Mouse (Mus musculus) olfactory bulb, adult 2 months (tissue): Measurements from ENCODE around the gene Zfp867. TPM values are rescaled to one million over a fixed set of nuclear protein-coding genes. Genes with fewer than 3 reads are reported as not detected.

ENCODE experiments used
- H3K27ac ChIP-seq: fragments of 200-500 bp; 2 replicates; pipeline ENCODE4 v1.5.1; 2012; ENCODE audit warnings: low read depth, low read length; ENCODE audit not compliant: insufficient read depth
- H3K4me1 ChIP-seq: fragments of 200-500 bp; 2 replicates; pipeline ENCODE4 v1.6.1; 2012; ENCODE audit warnings: low read length; ENCODE audit not compliant: control insufficient read depth, insufficient read depth
- H3K4me3 ChIP-seq: fragments of 200-500 bp; 2 replicates; pipeline ENCODE4 v1.5.1; 2012; ENCODE audit warnings: mild to moderate bottlenecking, low read depth, low read length, moderate library complexity; ENCODE audit not compliant: insufficient read depth
- CTCF ChIP-seq: fragments of 200-500 bp; IDR thresholded peaks from 2 replicates; pipeline ENCODE4 v1.5.1; 2012; ENCODE audit warnings: low read depth, mild to moderate bottlenecking, low read length, moderate library complexity; ENCODE audit not compliant: insufficient read depth
- POLR2A ChIP-seq: fragments of 200-500 bp; IDR thresholded peaks from 2 replicates; pipeline ENCODE4 v1.6.1; 2012; ENCODE audit warnings: mild to moderate bottlenecking, low read depth, low read length, moderate library complexity; ENCODE audit not compliant: insufficient read depth
- WGBS: fragments of 180-500 bp; shearing (Covaris S2); methylation state at CpG from one replicate; pipeline ENCODE4 v1.1.7; 2018; 5-methylcytosine and 5-hydroxymethylcytosine counted together
- polyA plus RNA-seq: library from polyadenylated mRNA; stranded (reverse); fragments of >200 nt; gene quantifications from 2 replicates; pipeline ENCODE4 v1.2.4, GENCODE M21; 2012; ENCODE audit warnings: low replicate concordance; ENCODE audit not compliant: missing spikeins, insufficient read depth, insufficient read length

The Zfp867 gene
- polyA plus RNA-seq, 1 experiment: not detected

- 30% methylated on average over 5 of the region's 5 CpGs for WGBS
- H3K4me1 ChIP-seq: peaks cover 26% of the 10 kb centered on the region
- no peak for TF ChIP-seq CTCF
- TF ChIP-seq POLR2A: no peak
- no peak overlapping the region for H3K27ac ChIP-seq
- H3K4me3 ChIP-seq: no peak overlapping the region
Observed at GRCm38 (mm10) chr11:59418708-59419107, 53.6 kb downstream of the Zfp867 start.

- WGBS: 54% methylated on average over 13 of the region's 13 CpGs
- TF ChIP-seq POLR2A (no peak), CTCF (no peak)
- Histone ChIP-seq H3K27ac (peak overlapping the region; percentile 78), H3K4me1 (peaks cover 31% of the 10 kb centered on the region), H3K4me3 (no peak overlapping the region)
Observed at GRCm38 (mm10) chr11:59412999-59413863, 59.0 kb downstream of the Zfp867 start.

GRCm38 (mm10) chr11:59412058-59412457 is 60.2 kb downstream of the Zfp867 start:
- H3K4me1 ChIP-seq: peaks cover 28% of the 10 kb centered on the region
- whole genome bisulfite sequencing: 53% methylated on average over 6 of the region's 6 CpGs
- H3K27ac ChIP-seq: no peak overlapping the region
- H3K4me3 ChIP-seq: no peak overlapping the region
- TF ChIP-seq POLR2A (no peak), CTCF (no peak)

Other genes with a start within 250 kb of the Zfp867 start
- gene Arf1, start 244.2 kb downstream of the Zfp867 start, polyA plus RNA-seq: 324 and 570 TPM in 2 replicates
- not detected in 2 replicates for gene Wnt3a, start 181.7 kb downstream of the Zfp867 start, polyA plus RNA-seq
- not detected in 2 replicates for gene Wnt9a, start 165.5 kb downstream of the Zfp867 start, polyA plus RNA-seq
- gene Prss38, start 96.8 kb downstream of the Zfp867 start, polyA plus RNA-seq: not detected in 2 replicates
- gene Jmjd4, start 22.4 kb downstream of the Zfp867 start, polyA plus RNA-seq: not detected in 2 replicates
- gene Snap47, start 21.3 kb downstream of the Zfp867 start, polyA plus RNA-seq: 397 TPM in 1 of 2 replicates, not detected in the other
- not detected in 2 replicates for gene Zkscan17, start 54.3 kb upstream of the Zfp867 start, polyA plus RNA-seq
- gene Nlrp3, start 69.1 kb upstream of the Zfp867 start, polyA plus RNA-seq: not detected in 2 replicates
- not detected in 2 replicates for gene Olfr222, start 103.8 kb upstream of the Zfp867 start, polyA plus RNA-seq
- gene Olfr223, start 120.8 kb upstream of the Zfp867 start, polyA plus RNA-seq: not detected in 2 replicates
- gene Mprip, start 188.8 kb upstream of the Zfp867 start, polyA plus RNA-seq: 111 TPM in 1 of 2 replicates, not detected in the other